Mouse (Mus musculus) heart, adult 2 months (tissue): ENCODE results near the gene Myd88.

Source experiments
- CTCF ChIP-seq: fragments of 200-600 bp; IDR thresholded peaks from 2 replicates; pipeline ENCODE4 v1.8.1; 2022; ENCODE audit warnings: antibody characterized with exemption, mild to moderate bottlenecking, moderate library complexity
- EP300 ChIP-seq: fragments of 200-500 bp; IDR thresholded peaks from 2 replicates; pipeline ENCODE4 v1.6.1; 2011; ENCODE audit warnings: low read depth, low read length, control low read depth; ENCODE audit not compliant: insufficient read depth
- POLR2A ChIP-seq: fragments of 200-500 bp; IDR thresholded peaks from 2 replicates; pipeline ENCODE4 v1.6.1; 2011; ENCODE audit warnings: mild to moderate bottlenecking, low read depth, low read length, control low read depth; ENCODE audit not compliant: insufficient read depth

GRCm38 (mm10) chr9:119298563-119298962 lies 42.6 kb downstream of the Myd88 start:
- TF ChIP-seq CTCF (no peak), EP300 (no peak), POLR2A (no peak)
